Mouse (Mus musculus) embryonic facial prominence, embryonic 14.5 days (tissue): Measurements from ENCODE around the gene Prkcg. TPM values are rescaled to one million over a fixed set of nuclear protein-coding genes. Genes with fewer than 3 reads are reported as not detected.

Experiments
- ATAC-seq: fragments of 200-750 bp; cut with Nextera tagmentation; 2 replicates; pipeline ENCODE4 v1.8.0; 2017; ENCODE audit warnings: low read depth, moderate number of reproducible peaks, moderate TSS enrichment
- DNase-seq: peaks from one replicate; pipeline ENCODE4 v3.0.0-alpha.2; 2015; ENCODE audit warnings: low spot score
- H3K27ac ChIP-seq: fragments of 300-500 bp; sonication (generic); replicated peaks from 2 replicates; pipeline ENCODE4 v1.5.1; 2014; ENCODE audit warnings: low read depth, mild to moderate bottlenecking, low read length, moderate library complexity
- H3K27me3 ChIP-seq: fragments of 300-500 bp; sonication (generic); replicated peaks from 2 replicates; pipeline ENCODE4 v1.6.1; 2014; ENCODE audit warnings: low read length; ENCODE audit not compliant: control insufficient read depth, insufficient read depth
- H3K36me3 ChIP-seq: fragments of 300-500 bp; sonication (generic); 2 replicates; pipeline ENCODE4 v1.6.1; 2014; ENCODE audit warnings: low read length, mixed read lengths; ENCODE audit not compliant: control insufficient read depth, insufficient read depth
- H3K4me1 ChIP-seq: fragments of 300-500 bp; sonication (generic); 2 replicates; pipeline ENCODE4 v1.6.1; 2014; ENCODE audit warnings: antibody characterized with exemption, low read length; ENCODE audit not compliant: control insufficient read depth, insufficient read depth
- H3K4me2 ChIP-seq: fragments of 300-500 bp; sonication (generic); 2 replicates; pipeline ENCODE4 v1.6.1; 2014; ENCODE audit warnings: low read depth, mild to moderate bottlenecking, low read length, moderate library complexity, mixed read lengths
- H3K4me3 ChIP-seq: fragments of 300-500 bp; sonication (generic); 2 replicates; pipeline ENCODE4 v1.5.1; 2014; ENCODE audit warnings: low read depth, mild to moderate bottlenecking, low read length
- H3K9ac ChIP-seq: fragments of 300-500 bp; sonication (generic); 2 replicates; pipeline ENCODE4 v1.6.1; 2014; ENCODE audit warnings: low read depth, mild to moderate bottlenecking, low read length, moderate library complexity, mixed read lengths
- H3K9me3 ChIP-seq: fragments of 300-500 bp; sonication (generic); 2 replicates; pipeline ENCODE4 v1.6.1; 2016; ENCODE audit warnings: low read length; ENCODE audit not compliant: control insufficient read depth
- WGBS: fragments of 180-500 bp; shearing (Covaris S2); extraction: QIAGEN DNeasy Blood & Tissue Kit; methylation state at CpG from one replicate; pipeline ENCODE4 v1.1.7; 2014; 5-methylcytosine and 5-hydroxymethylcytosine counted together
- polyA plus RNA-seq: library from polyadenylated mRNA; unstranded; fragments of >200 nt; fragmentation: Nextera tagmentation; extraction: Ambion mirVana; gene quantifications from 2 replicates; pipeline ENCODE4 v1.2.1, GENCODE M21; 2014

The Prkcg gene
- polyA plus RNA-seq = 0.10 and 0.15 TPM in 2 replicates

DNA sequence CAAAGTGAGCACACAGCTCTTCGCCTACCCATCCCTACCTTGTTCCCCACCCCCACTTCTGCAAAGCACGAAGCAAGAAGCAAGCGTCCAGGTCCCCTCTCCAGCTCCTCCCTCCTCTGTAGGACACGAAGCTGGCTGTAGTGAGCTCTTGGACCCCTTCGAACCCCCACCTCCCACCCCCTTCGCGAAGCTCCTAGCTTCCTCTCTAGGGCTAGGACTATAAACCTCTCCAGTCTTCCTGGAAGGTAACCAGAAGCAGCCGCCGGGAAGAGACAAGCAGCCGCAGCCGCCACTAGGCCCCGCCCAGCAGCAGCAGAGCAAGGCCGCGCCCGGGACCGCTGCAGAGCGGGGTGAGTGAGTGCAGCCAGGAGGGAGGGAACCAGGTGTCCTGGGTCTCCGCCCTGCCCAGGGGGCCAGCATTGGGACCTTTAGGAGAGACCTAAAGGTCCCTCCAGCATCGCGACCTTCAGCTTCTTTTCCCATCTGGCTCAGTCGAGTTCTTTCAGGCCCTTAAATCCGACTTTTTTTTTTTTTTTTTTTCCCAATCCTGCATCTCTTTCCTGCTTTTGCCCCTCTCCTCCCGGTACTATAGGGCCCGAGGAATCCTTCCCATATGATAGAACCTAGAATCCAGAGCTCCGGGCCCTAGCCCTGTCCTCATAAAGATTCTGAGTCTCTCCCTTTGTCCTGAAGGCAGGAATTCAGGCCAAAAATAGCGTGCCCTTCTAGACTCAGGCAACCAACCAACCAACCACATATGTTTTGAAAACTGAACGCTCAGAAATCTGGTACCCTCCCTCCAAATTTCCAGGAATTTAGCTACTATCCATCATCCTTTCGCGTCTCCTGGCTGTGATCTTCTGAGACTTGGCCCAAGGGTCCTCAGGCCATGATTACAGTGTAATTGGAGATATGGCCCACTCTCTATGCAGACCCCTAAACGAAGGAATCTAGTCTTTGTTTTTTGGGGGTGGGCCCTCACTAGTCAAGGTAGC is at the start of gene Prkcg, which contains the start of gene Myadm:
Prkcg (plus strand) TSS at position 204 of the 995 bp plus-strand sequence.
Myadm (plus strand) TSS at position 105 of the 995 bp plus-strand sequence.
- DNase-seq = peak; percentile 93
- Histone ChIP-seq H3K4me3 (peak within 1 kb of the TSS; percentile 45), H3K9ac (peak within 1 kb of the TSS; percentile 69), H3K36me3 (0 out of 2 replicates have a peak, but pooled peaks cover 4% of the 10 kb centered on the region), H3K27ac (peak within 1 kb of the TSS; percentile 95), H3K9me3 (no peaks in the 10 kb centered on the region), H3K4me2 (peak within 1 kb of the TSS; percentile 75), H3K4me1 (peaks cover 17% of the 10 kb centered on the region), H3K27me3 (no peaks in the 10 kb centered on the region)
- ATAC-seq = peak; percentile 52
- 3% methylated on average over 25 of the region's 30 CpGs for WGBS

DNA sequence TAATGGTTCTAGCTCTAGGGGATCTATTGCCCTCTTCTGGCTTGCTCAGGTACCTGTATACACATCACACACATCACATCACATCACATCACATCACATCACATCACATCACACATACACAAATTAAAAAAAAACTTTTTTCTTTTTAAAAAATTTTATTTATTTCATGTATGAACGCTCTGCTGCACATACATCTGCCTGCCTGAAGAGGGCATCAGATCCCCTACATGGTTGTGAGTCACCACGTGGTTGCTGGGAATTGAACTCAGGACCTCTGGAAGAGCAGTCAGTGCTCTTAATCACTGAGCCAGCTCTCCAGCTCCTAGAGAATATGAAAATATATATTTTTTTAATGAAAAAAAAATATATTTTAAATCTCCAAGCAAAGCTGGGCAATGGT is 49.8 kb upstream of the Prkcg start:
- Histone ChIP-seq H3K27me3 (no peaks in the 10 kb centered on the region), H3K9ac (no peak overlapping the region), H3K36me3 (no peaks in the 10 kb centered on the region), H3K27ac (no peak overlapping the region), H3K4me2 (no peak overlapping the region), H3K9me3 (no peaks in the 10 kb centered on the region), H3K4me3 (no peak overlapping the region), H3K4me1 (no peaks in the 10 kb centered on the region)
- no peak for DNase-seq
- WGBS = 87% methylated on average over 2 of the region's 2 CpGs
- no peak for ATAC-seq

DNA sequence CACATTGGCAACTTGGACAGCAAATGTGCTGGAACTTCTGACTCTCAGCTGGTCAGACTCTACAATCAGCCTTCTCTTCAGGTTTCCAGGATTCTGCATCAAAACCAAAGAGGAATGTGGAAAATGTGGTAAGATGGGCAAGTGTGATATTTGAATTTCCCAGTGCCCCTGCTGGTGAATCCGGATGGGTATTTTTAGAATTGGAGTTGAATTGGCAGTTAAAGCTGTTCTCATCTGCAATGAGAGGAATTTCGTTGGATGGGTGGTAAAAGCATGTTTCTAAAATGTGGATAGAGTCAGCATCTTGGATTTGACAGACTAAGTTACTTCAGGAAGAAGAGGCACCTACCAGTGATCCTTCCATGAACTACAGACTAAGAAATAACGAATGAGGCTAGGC is 28.3 kb upstream of the Prkcg start:
- no peak for ATAC-seq
- Histone ChIP-seq H3K27me3 (peaks cover 15% of the 10 kb centered on the region), H3K9ac (no peak overlapping the region), H3K27ac (no peak overlapping the region), H3K4me3 (no peak overlapping the region), H3K36me3 (no peaks in the 10 kb centered on the region), H3K4me1 (no peaks in the 10 kb centered on the region), H3K9me3 (no peaks in the 10 kb centered on the region), H3K4me2 (no peak overlapping the region)
- no peak for DNase-seq
- WGBS = 59% methylated on average over 3 of the region's 3 CpGs

DNA sequence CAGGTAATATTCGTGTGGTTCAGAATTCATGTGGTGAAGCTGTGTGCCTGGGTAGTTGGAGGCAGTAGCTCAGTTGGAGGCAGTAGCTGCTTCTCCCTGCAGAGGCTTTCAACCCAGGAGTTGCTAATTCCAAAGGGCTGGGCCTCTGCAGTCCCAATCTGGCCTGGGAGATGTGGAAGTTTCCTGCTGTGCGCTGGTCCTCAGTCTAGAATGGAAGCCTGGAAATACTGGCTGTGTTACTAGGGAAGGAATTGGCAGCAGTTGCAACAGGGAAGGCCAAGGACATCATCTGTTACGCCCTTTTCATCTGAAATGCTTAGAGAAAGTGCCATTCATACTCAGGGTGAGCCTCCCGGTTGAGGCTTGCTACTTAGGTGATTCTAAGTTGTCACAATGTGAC is 27.5 kb upstream of the Prkcg start:
- Histone ChIP-seq H3K9me3 (no peaks in the 10 kb centered on the region), H3K27ac (no peak overlapping the region), H3K36me3 (no peaks in the 10 kb centered on the region), H3K4me2 (no peak overlapping the region), H3K4me3 (no peak overlapping the region), H3K27me3 (peaks cover 15% of the 10 kb centered on the region), H3K9ac (no peak overlapping the region), H3K4me1 (no peaks in the 10 kb centered on the region)
- DNase-seq (no peak), ATAC-seq (no peak)
- 69% methylated on average over 4 of the region's 4 CpGs for WGBS

DNA sequence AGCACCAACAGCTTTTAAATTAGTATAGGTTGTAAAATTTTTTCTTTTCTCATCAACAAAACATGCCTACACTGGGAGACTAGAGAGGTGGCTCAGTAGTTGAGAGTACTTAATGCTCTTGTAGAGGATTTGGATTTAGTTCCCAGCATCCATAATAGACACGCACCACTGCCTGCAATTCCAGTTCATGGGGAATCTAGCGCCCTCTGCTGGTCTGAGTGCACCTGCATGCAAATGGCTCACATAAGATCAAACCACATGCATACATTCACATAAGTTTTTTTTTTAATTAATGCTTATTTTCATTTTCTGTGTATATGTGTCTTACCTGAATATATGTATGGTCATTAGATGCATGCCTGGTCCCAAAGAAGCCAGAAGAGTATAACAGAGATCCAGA is 26.2 kb upstream of the Prkcg start:
- DNase-seq (no peak), ATAC-seq (no peak)
- WGBS = 42% methylated on average over 2 of the region's 2 CpGs

DNA sequence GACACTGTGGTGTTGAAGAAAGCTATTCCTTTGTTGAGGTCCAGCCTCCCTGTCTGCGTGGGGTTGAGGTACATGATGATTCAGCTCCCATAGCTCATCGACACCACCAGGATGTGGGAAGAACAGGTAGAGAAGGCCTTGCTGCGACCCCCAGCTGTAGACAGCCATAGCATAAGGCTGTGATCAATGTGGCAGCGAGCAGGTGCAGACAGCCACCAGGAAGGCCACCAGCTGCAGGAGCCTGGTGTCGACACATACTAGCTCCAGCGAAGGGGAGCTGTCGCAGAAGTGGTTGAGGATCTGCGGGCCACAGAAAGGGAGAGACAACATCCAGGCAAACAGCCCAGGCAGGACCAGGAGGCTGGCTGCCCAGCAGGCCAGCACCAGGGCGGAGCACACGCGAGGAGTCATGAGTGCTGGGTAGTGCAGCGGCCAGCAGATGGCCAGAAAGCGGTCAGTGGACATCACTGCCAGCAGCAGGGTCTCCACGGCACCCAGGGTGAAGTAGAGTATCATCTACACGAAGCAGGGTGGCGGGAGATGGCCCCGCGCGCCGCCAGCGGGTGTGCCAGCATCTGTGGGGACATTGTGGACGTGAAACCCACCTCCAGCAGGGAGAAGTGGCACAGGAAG is 24.5 kb upstream of the Prkcg start:
- ATAC-seq (no peak), DNase-seq (no peak)
- Histone ChIP-seq H3K4me1 (no peaks in the 10 kb centered on the region), H3K9ac (no peak overlapping the region), H3K27ac (no peak overlapping the region), H3K27me3 (peaks cover 15% of the 10 kb centered on the region), H3K9me3 (no peaks in the 10 kb centered on the region), H3K36me3 (no peaks in the 10 kb centered on the region), H3K4me3 (no peak overlapping the region), H3K4me2 (no peak overlapping the region)
- 40% methylated on average over 22 of the region's 22 CpGs for WGBS

More for the DNA sequence above, 26.2 kb upstream of the Prkcg start:
- Histone ChIP-seq H3K9me3 (no peaks in the 10 kb centered on the region), H3K27me3 (peaks cover 15% of the 10 kb centered on the region), H3K27ac (no peak overlapping the region), H3K9ac (no peak overlapping the region), H3K4me2 (no peak overlapping the region), H3K36me3 (no peaks in the 10 kb centered on the region), H3K4me1 (no peaks in the 10 kb centered on the region), H3K4me3 (no peak overlapping the region)

DNA sequence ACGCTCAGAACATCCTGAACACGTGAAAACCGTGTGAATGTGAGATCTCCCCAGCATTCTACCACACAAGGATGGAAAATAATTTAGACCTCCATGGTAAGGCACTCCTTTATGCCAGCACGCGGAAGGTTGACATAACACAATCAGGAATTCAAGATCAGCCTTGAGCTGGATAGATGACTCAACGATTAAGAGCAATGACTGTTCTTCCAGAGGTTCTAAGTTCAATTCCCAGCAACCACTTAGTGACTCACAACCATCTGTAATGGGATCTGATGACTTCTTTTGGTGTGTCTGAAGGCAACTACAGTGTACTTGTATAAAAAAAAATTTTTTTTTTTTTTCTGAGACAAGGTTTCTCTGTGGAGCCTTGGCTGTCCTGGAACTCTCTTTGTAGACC is 23.7 kb upstream of the Prkcg start:
- no peak for DNase-seq
- no peaks in the 10 kb centered on the region for H3K36me3 ChIP-seq
- no peaks in the 10 kb centered on the region for H3K4me1 ChIP-seq
- no peak for ATAC-seq
- peaks cover 15% of the 10 kb centered on the region for H3K27me3 ChIP-seq
- no peak overlapping the region for H3K4me2 ChIP-seq
- WGBS = 68% methylated on average over 6 of the region's 6 CpGs
- no peak overlapping the region for H3K4me3 ChIP-seq
- H3K9me3 ChIP-seq = no peaks in the 10 kb centered on the region
- no peak overlapping the region for H3K27ac ChIP-seq
- H3K9ac ChIP-seq = no peak overlapping the region

DNA sequence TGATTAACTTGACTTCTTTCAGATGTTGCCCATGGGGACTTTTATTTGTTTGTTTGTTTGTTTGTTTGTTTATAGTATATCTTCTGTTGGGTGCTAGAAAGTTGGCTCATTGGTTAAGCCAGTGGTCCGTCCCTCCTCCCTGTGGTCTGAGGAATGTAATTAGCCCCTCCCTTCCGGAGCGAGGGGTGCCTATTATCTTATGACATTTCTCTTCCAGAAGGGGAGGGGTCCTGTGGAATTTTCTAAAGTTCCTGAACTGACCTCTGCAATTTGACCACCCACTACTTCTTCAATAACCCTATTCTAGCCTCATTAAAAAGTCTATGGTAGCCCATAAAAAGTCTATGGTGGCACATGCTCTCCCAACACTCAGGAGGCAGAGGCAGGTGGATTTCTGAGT is 21.7 kb upstream of the Prkcg start:
- WGBS = 67% methylated on average over 3 of the region's 3 CpGs

More for the DNA sequence above, 21.7 kb upstream of the Prkcg start:
- Histone ChIP-seq H3K27ac (no peak overlapping the region), H3K4me3 (no peak overlapping the region), H3K4me1 (no peaks in the 10 kb centered on the region), H3K27me3 (peaks cover 15% of the 10 kb centered on the region), H3K9me3 (no peaks in the 10 kb centered on the region), H3K36me3 (no peaks in the 10 kb centered on the region), H3K4me2 (no peak overlapping the region), H3K9ac (no peak overlapping the region)
- DNase-seq = no peak
- no peak for ATAC-seq
